Comparison of ENCODE assay signal across 24 mouse cellular contexts in genomic region chr7:140952441-140952840, GRCm38 (mm10). TPM values are rescaled to one million over a fixed set of nuclear protein-coding genes. Genes with fewer than 3 reads are reported as not detected.
DNase-seq lines count a peak whose midpoint lies in the region; ATAC-seq and TF ChIP-seq lines count a peak whose summit lies in the region.
"Had no signal": no experiment of that assay in that cellular context is flagged by ENCODE, and none has a peak within 500 bp of the region (broad histone marks: within the 10 kb centered on the region; RNA-seq: fewer than 3 reads in every experiment).

No protein-coding gene starts in this region.

- no peaks in the 10 kb centered on the region for H3K9me3 ChIP-seq in embryonic facial prominence, embryonic 13.5 days
- no peaks in the 10 kb centered on the region for H3K9me3 ChIP-seq in embryonic facial prominence, embryonic 10.5 days
- no peaks in the 10 kb centered on the region for H3K9me3 ChIP-seq in kidney, embryonic 15.5 days (replicated peaks)
- no peaks in the 10 kb centered on the region for H3K9me3 ChIP-seq in midbrain, embryonic 14.5 days (ENCODE audit: control insufficient read depth, low read length)
- H3K9me3 ChIP-seq: neural tube, embryonic 12.5 days had no signal

- TF ChIP-seq POLR2A in spleen, adult 2 months (IDR thresholded peaks at IDR 0.05; ENCODE audit: low read depth, low read length), result no peak
- TF ChIP-seq POLR2A in small intestine, adult 2 months (IDR thresholded peaks at IDR 0.05; ENCODE audit: low read depth, low read length), result no peak

- no peaks in the 10 kb centered on the region for H3K27me3 ChIP-seq in embryonic facial prominence, embryonic 13.5 days
- H3K27me3 ChIP-seq in embryonic facial prominence, embryonic 10.5 days (replicated peaks; ENCODE audit: low read depth, poor library complexity, severe bottlenecking), result peaks cover 3% of the 10 kb centered on the region; the same call in 1 of the 2 replicates
- H3K27me3 ChIP-seq in kidney, embryonic 15.5 days, result no peaks in the 10 kb centered on the region
- H3K27me3 ChIP-seq in spleen, adult 2 months (ENCODE audit: control insufficient read depth, insufficient read depth, low read length), result no peaks in the 10 kb centered on the region
- no peaks in the 10 kb centered on the region for H3K27me3 ChIP-seq in small intestine, adult 2 months (ENCODE audit: control insufficient read depth, insufficient read depth, low read length)
- H3K27me3 ChIP-seq in midbrain, embryonic 14.5 days (ENCODE audit: control insufficient read depth, insufficient read depth, low read length), result no peaks in the 10 kb centered on the region
- H3K27me3 ChIP-seq: neural tube, embryonic 12.5 days; Patski had no signal

- peak overlapping the region; percentile 92 for H3K4me2 ChIP-seq in embryonic facial prominence, embryonic 13.5 days
- no peak overlapping the region for H3K4me2 ChIP-seq in kidney, embryonic 15.5 days
- no peak overlapping the region for H3K4me2 ChIP-seq in midbrain, embryonic 14.5 days (ENCODE audit: low read length)
- H3K4me2 ChIP-seq: midbrain, embryonic 11.5 days; neural tube, embryonic 12.5 days had no signal

- no peak for TF ChIP-seq CTCF in spleen, adult 2 months (IDR thresholded peaks at IDR 0.05; ENCODE audit: extremely low read depth, insufficient read depth, insufficient read length, insufficient replicate concordance)
- no peak for TF ChIP-seq CTCF in small intestine, adult 2 months (IDR thresholded peaks at IDR 0.05; ENCODE audit: extremely low read depth, insufficient read length, insufficient replicate concordance, low read depth, low read length)

- H3K36me3 ChIP-seq in embryonic facial prominence, embryonic 13.5 days, result peaks cover 43% of the 10 kb centered on the region
- H3K36me3 ChIP-seq in embryonic facial prominence, embryonic 10.5 days (replicated peaks), result peaks cover 46% of the 10 kb centered on the region
- peaks cover 35% of the 10 kb centered on the region for H3K36me3 ChIP-seq in kidney, embryonic 15.5 days
- no peaks in the 10 kb centered on the region for H3K36me3 ChIP-seq in spleen, adult 2 months (ENCODE audit: control insufficient read depth, insufficient read depth, low read length)
- H3K36me3 ChIP-seq in small intestine, adult 2 months (ENCODE audit: control insufficient read depth, insufficient read depth, low read length), result peaks cover 11% of the 10 kb centered on the region; the same call in 1 of the 2 replicates
- H3K36me3 ChIP-seq in midbrain, embryonic 14.5 days (ENCODE audit: control insufficient read depth, insufficient read depth, low read length), result no peaks in the 10 kb centered on the region

- peaks cover 56% of the 10 kb centered on the region for H3K4me1 ChIP-seq in embryonic facial prominence, embryonic 13.5 days
- peaks cover 72% of the 10 kb centered on the region for H3K4me1 ChIP-seq in embryonic facial prominence, embryonic 10.5 days
- H3K4me1 ChIP-seq in kidney, embryonic 15.5 days, result peaks cover 65% of the 10 kb centered on the region
- peaks cover 27% of the 10 kb centered on the region; the same call in 1 of the 2 replicates for H3K4me1 ChIP-seq in spleen, adult 2 months (ENCODE audit: control insufficient read depth, insufficient read depth, insufficient read length)
- peaks cover 14% of the 10 kb centered on the region for H3K4me1 ChIP-seq in small intestine, adult 2 months (ENCODE audit: control insufficient read depth, insufficient read depth, insufficient read length, low read length)
- peaks cover 4% of the 10 kb centered on the region; the same call in 1 of the 2 replicates for H3K4me1 ChIP-seq in midbrain, embryonic 14.5 days (ENCODE audit: control insufficient read depth, insufficient read depth, low read length)

- no peak for ATAC-seq in embryonic facial prominence, embryonic 13.5 days (ENCODE audit: insufficient number of reproducible peaks, insufficient read depth, low FRiP score, low TSS enrichment, low read depth)
- ATAC-seq in kidney, embryonic 15.5 days (replicated peaks; ENCODE audit: low FRiP score), result no peak
- ATAC-seq in midbrain, embryonic 14.5 days (ENCODE audit: low FRiP score, low TSS enrichment), result no peak
- ATAC-seq: Patski had no signal

- 71% methylated on average over 7 of the region's 7 CpGs for WGBS in embryonic facial prominence, embryonic 13.5 days
- WGBS in embryonic facial prominence, embryonic 10.5 days, result 82% methylated on average over 7 of the region's 7 CpGs
- 80% methylated on average over 7 of the region's 7 CpGs for WGBS in kidney, embryonic 15.5 days
- WGBS in spleen, adult 2 months, result 83% methylated on average over 7 of the region's 7 CpGs
- WGBS in small intestine, adult 2 months, result 74% methylated on average over 7 of the region's 7 CpGs
- WGBS in midbrain, embryonic 14.5 days, result 91% methylated on average over 7 of the region's 7 CpGs

- DNase-seq in embryonic facial prominence, embryonic 10.5 days (ENCODE audit: low spot score), result no peak
- no peak for DNase-seq in kidney, adult 9 months
- DNase-seq in spleen, adult 2 months (ENCODE audit: low read depth in 1 of 2, low spot score in 2 of 2), result no peak
- DNase-seq in spleen, postnatal 14 days (ENCODE audit: low spot score in 2 of 2), result no peak
- no peak for DNase-seq in midbrain, embryonic 14.5 days
- DNase-seq: adrenal gland, postnatal 10 days; cerebellum, adult 11 months; cerebellum, postnatal 14 days; lung, postnatal 14 days; right cerebral cortex, adult 18-20 months; thymus, adult 18-20 months had no signal

- no peak overlapping the region for H3K9ac ChIP-seq in embryonic facial prominence, embryonic 13.5 days
- H3K9ac ChIP-seq in kidney, embryonic 15.5 days, result no peak overlapping the region
- no peak overlapping the region for H3K9ac ChIP-seq in midbrain, embryonic 14.5 days (replicated peaks; ENCODE audit: low read length)
- H3K9ac ChIP-seq: liver, embryonic 14.5 days; neural tube, embryonic 12.5 days had no signal

- H3K27ac ChIP-seq in embryonic facial prominence, embryonic 13.5 days, result no peak overlapping the region; the same call in 1 of the 2 replicates
- H3K27ac ChIP-seq in embryonic facial prominence, embryonic 10.5 days (replicated peaks), result no peak overlapping the region; the same call in 1 of the 2 replicates
- peak overlapping the region; percentile 22; the same call in 1 of the 2 replicates for H3K27ac ChIP-seq in kidney, embryonic 15.5 days
- 0 out of 2 replicates have a peak overlapping the region, but pooled peaks have one; percentile 21 for H3K27ac ChIP-seq in spleen, adult 2 months (ENCODE audit: insufficient read depth, low read length)
- H3K27ac ChIP-seq in small intestine, adult 2 months (ENCODE audit: insufficient read depth, low read depth, low read length), result 0 out of 2 replicates have a peak overlapping the region, but pooled peaks have one; percentile 21
- H3K27ac ChIP-seq in midbrain, embryonic 14.5 days (replicated peaks; ENCODE audit: low read depth, low read length), result no peak overlapping the region
- H3K27ac ChIP-seq: liver, embryonic 14.5 days; neural tube, embryonic 12.5 days had no signal

- H3K4me3 ChIP-seq in embryonic facial prominence, embryonic 13.5 days, result peak overlapping the region; percentile 0; the same call in 1 of the 2 replicates
- no peak overlapping the region for H3K4me3 ChIP-seq in embryonic facial prominence, embryonic 10.5 days
- no peak overlapping the region for H3K4me3 ChIP-seq in kidney, embryonic 15.5 days (replicated peaks)
- H3K4me3 ChIP-seq in spleen, adult 2 months (ENCODE audit: extremely low read depth, insufficient read depth, insufficient read length), result no peak overlapping the region
- H3K4me3 ChIP-seq in small intestine, adult 2 months (ENCODE audit: low read depth, low read length), result no peak overlapping the region
- no peak overlapping the region for H3K4me3 ChIP-seq in midbrain, embryonic 14.5 days (replicated peaks; ENCODE audit: low read depth, low read length)
- H3K4me3 ChIP-seq: neural tube, embryonic 12.5 days had no signal

RNA-seq across cellular contexts. Expression of gene Ifitm5, which starts 2.4 kb away (rescaled TPM):
- 32.4 and 56.7 TPM in 2 replicates for polyA plus RNA-seq in embryonic facial prominence, embryonic 13.5 days (2015; fragmentation: Nextera tagmentation; extraction: Ambion mirVana)
- polyA plus RNA-seq in embryonic facial prominence, embryonic 10.5 days (2016; fragmentation: Nextera tagmentation; extraction: Ambion mirVana), result 2.9 and 3.8 TPM in 2 replicates
- 4.3 and 21.7 TPM in 2 replicates for polyA plus RNA-seq in kidney, embryonic 15.5 days (2015; fragmentation: Nextera tagmentation; extraction: Ambion mirVana)
- 1.2 and 1.3 TPM in 2 replicates for polyA plus RNA-seq in spleen, adult 2 months (2012; rRNA removed)
- 0.56 and 0.87 TPM in 2 replicates for polyA plus RNA-seq in small intestine, adult 2 months (2012; rRNA removed)
- polyA plus RNA-seq in midbrain, embryonic 14.5 days (2014; fragmentation: Nextera tagmentation; extraction: Ambion mirVana), result 0.29 TPM in 1 of 2 replicates, not detected in the other
- polyA plus RNA-seq: forebrain, embryonic 11.5 days had no signal

RNA-seq across cellular contexts. Expression of gene Gm45717, which starts 3.3 kb away (rescaled TPM):
- polyA plus RNA-seq in embryonic facial prominence, embryonic 13.5 days (2015; fragmentation: Nextera tagmentation; extraction: Ambion mirVana), result 1.1 TPM in 1 of 2 replicates, not detected in the other
- 0.52 TPM in 1 of 2 replicates, not detected in the other for polyA plus RNA-seq in embryonic facial prominence, embryonic 10.5 days (2016; fragmentation: Nextera tagmentation; extraction: Ambion mirVana)
- 0.39 TPM in 1 of 2 replicates, not detected in the other for polyA plus RNA-seq in kidney, embryonic 15.5 days (2015; fragmentation: Nextera tagmentation; extraction: Ambion mirVana)
- polyA plus RNA-seq in spleen, adult 2 months (2012; rRNA removed), result not detected in 2 replicates
- 1.1 TPM in 1 of 2 replicates, not detected in the other for polyA plus RNA-seq in small intestine, adult 2 months (2012; rRNA removed)
- polyA plus RNA-seq in midbrain, embryonic 14.5 days (2014; fragmentation: Nextera tagmentation; extraction: Ambion mirVana), result not detected in 2 replicates
- polyA plus RNA-seq: brain, embryonic 14.5 days; forebrain, embryonic 11.5 days; heart, postnatal 0 days; hindbrain, embryonic 11.5 days; kidney, embryonic 14.5 days; large intestine, adult 2 months; liver, embryonic 14.5 days; midbrain, embryonic 11.5 days; neural tube, embryonic 12.5 days had no signal

RNA-seq across cellular contexts. Expression of gene Ifitm2, which starts 3.3 kb away (rescaled TPM):
- polyA plus RNA-seq in embryonic facial prominence, embryonic 13.5 days (2015; fragmentation: Nextera tagmentation; extraction: Ambion mirVana), result 1,314 and 1,591 TPM in 2 replicates
- 602 and 668 TPM in 2 replicates for polyA plus RNA-seq in embryonic facial prominence, embryonic 10.5 days (2016; fragmentation: Nextera tagmentation; extraction: Ambion mirVana)
- polyA plus RNA-seq in kidney, embryonic 15.5 days (2015; fragmentation: Nextera tagmentation; extraction: Ambion mirVana), result 897 and 954 TPM in 2 replicates
- polyA plus RNA-seq in spleen, adult 2 months (2012; rRNA removed), result 279 and 436 TPM in 2 replicates
- 263 and 363 TPM in 2 replicates for polyA plus RNA-seq in small intestine, adult 2 months (2012; rRNA removed)
- 131 and 176 TPM in 2 replicates for polyA plus RNA-seq in midbrain, embryonic 14.5 days (2014; fragmentation: Nextera tagmentation; extraction: Ambion mirVana)

RNA-seq across cellular contexts. Expression of gene Pgghg, which starts 11.2 kb away (rescaled TPM):
- 25.1 and 25.7 TPM in 2 replicates for polyA plus RNA-seq in embryonic facial prominence, embryonic 13.5 days (2015; fragmentation: Nextera tagmentation; extraction: Ambion mirVana)
- 13.5 and 14.3 TPM in 2 replicates for polyA plus RNA-seq in embryonic facial prominence, embryonic 10.5 days (2016; fragmentation: Nextera tagmentation; extraction: Ambion mirVana)
- polyA plus RNA-seq in kidney, embryonic 15.5 days (2015; fragmentation: Nextera tagmentation; extraction: Ambion mirVana), result 19.5 and 23.5 TPM in 2 replicates
- polyA plus RNA-seq in spleen, adult 2 months (2012; rRNA removed), result 21.2 and 26.0 TPM in 2 replicates
- 10.8 and 15.1 TPM in 2 replicates for polyA plus RNA-seq in small intestine, adult 2 months (2012; rRNA removed)
- 5.0 and 7.4 TPM in 2 replicates for polyA plus RNA-seq in midbrain, embryonic 14.5 days (2014; fragmentation: Nextera tagmentation; extraction: Ambion mirVana)

RNA-seq across cellular contexts. Expression of gene Ifitm1, which starts 14.6 kb away (rescaled TPM):
- polyA plus RNA-seq in embryonic facial prominence, embryonic 13.5 days (2015; fragmentation: Nextera tagmentation; extraction: Ambion mirVana), result 91.5 and 101 TPM in 2 replicates
- polyA plus RNA-seq in embryonic facial prominence, embryonic 10.5 days (2016; fragmentation: Nextera tagmentation; extraction: Ambion mirVana), result 8.7 and 13.4 TPM in 2 replicates
- polyA plus RNA-seq in kidney, embryonic 15.5 days (2015; fragmentation: Nextera tagmentation; extraction: Ambion mirVana), result 55.2 and 59.7 TPM in 2 replicates
- polyA plus RNA-seq in spleen, adult 2 months (2012; rRNA removed), result 159 and 265 TPM in 2 replicates
- 107 and 120 TPM in 2 replicates for polyA plus RNA-seq in small intestine, adult 2 months (2012; rRNA removed)
- polyA plus RNA-seq in midbrain, embryonic 14.5 days (2014; fragmentation: Nextera tagmentation; extraction: Ambion mirVana), result 3.0 and 11.5 TPM in 2 replicates

Comparison
In these comparisons a context has a peak if more than half of its experiments do, and no peak if none do; other contexts are left out.
1. H3K27ac ChIP-seq: peak in kidney, embryonic 15.5 days (single experiment), spleen, adult 2 months (single experiment) and small intestine, adult 2 months (single experiment); none in embryonic facial prominence, embryonic 13.5 days (single experiment), embryonic facial prominence, embryonic 10.5 days (single experiment) and midbrain, embryonic 14.5 days (single experiment).